In the genomic region with DNA sequence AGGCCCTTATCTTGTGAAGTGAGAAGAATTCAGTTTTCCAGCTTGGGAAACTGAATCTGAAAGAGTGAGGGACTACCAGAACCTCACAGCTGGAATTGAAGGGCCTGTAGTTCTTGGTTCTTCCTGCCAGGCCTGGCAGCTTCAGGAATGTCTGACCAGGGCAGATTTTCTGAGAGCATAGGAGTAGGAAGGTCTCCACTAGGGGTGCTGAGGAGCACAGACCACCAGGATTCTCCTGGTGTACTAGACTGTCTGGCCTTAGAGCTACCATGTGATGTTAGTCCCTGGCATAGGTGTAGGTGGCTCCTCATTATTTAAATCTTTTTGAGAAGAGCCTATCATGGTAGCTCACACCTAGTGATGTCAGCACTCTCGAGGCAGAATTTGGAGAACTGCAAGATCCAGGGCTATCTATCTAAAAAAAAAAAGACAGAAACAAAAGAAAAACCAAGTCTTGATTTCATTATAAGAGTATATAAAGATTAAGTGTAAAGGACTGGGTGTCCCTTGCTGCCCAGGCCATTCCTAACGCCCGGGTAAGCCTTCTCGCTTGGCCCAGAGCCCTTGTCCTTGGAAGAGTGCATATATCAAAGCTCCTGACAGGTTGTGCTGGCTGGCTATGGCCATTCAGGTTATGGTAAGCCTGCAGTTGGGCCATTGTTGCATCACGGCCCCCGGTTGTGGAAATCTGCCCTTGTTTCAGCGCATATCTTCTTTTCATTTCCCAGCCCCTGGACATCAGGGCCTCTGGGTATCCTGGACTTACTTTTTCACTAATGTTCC, we compare ENCODE assay signal across 8 mouse cellular contexts. TPM values are rescaled to one million over a fixed set of nuclear protein-coding genes. Genes with fewer than 3 reads are reported as not detected.
DNase-seq lines count a peak whose midpoint lies in the region; ATAC-seq lines count a peak whose summit lies in the region.
"Had no signal": no experiment of that assay in that cellular context is flagged by ENCODE, and none has a peak within 500 bp of the region (broad histone marks: within the 10 kb centered on the region; RNA-seq: fewer than 3 reads in every experiment).

No protein-coding gene starts in this region.

- 84% methylated on average over 7 of the region's 7 CpGs for WGBS in embryonic facial prominence, embryonic 14.5 days

- no peak overlapping the region for H3K27ac ChIP-seq in embryonic facial prominence, embryonic 14.5 days (replicated peaks; ENCODE audit: low read depth, low read length)
- H3K27ac ChIP-seq: neural tube, embryonic 12.5 days had no signal

- H3K4me3 ChIP-seq in embryonic facial prominence, embryonic 14.5 days (ENCODE audit: low read depth, low read length): no peak overlapping the region
- H3K4me3 ChIP-seq: neural tube, embryonic 12.5 days had no signal

- peaks cover 24% of the 10 kb centered on the region for H3K4me1 ChIP-seq in embryonic facial prominence, embryonic 14.5 days (ENCODE audit: control insufficient read depth, insufficient read depth, low read length)

- ATAC-seq in embryonic facial prominence, embryonic 14.5 days (ENCODE audit: low read depth): 0 out of 2 replicates have a peak, but pooled peaks have one; percentile 20

- H3K9ac ChIP-seq in embryonic facial prominence, embryonic 14.5 days (ENCODE audit: low read depth, low read length): no peak overlapping the region
- H3K9ac ChIP-seq: neural tube, embryonic 12.5 days had no signal

- peak; percentile 35 for DNase-seq in right cerebral cortex, adult 18-20 months
- DNase-seq in right cerebral cortex, postnatal 25 days: no peak
- DNase-seq in adrenal gland, adult 2 months: peak; percentile 92
- no peak for DNase-seq in embryonic facial prominence, embryonic 14.5 days (ENCODE audit: low spot score)
- DNase-seq in heart, postnatal 4 days: peak; percentile 89
- DNase-seq in lung, postnatal 36 days: peak; percentile 90
- DNase-seq in spleen, postnatal 14 days (ENCODE audit: low spot score in 2 of 2): peak; percentile 25 to 55

- no peak overlapping the region for H3K4me2 ChIP-seq in embryonic facial prominence, embryonic 14.5 days (ENCODE audit: low read depth, low read length)
- H3K4me2 ChIP-seq: neural tube, embryonic 12.5 days had no signal

- no peaks in the 10 kb centered on the region for H3K9me3 ChIP-seq in embryonic facial prominence, embryonic 14.5 days (ENCODE audit: control insufficient read depth, low read length)
- H3K9me3 ChIP-seq: neural tube, embryonic 12.5 days had no signal

- no peaks in the 10 kb centered on the region for H3K27me3 ChIP-seq in embryonic facial prominence, embryonic 14.5 days (replicated peaks; ENCODE audit: control insufficient read depth, insufficient read depth, low read length)
- H3K27me3 ChIP-seq: neural tube, embryonic 12.5 days had no signal

- H3K36me3 ChIP-seq in embryonic facial prominence, embryonic 14.5 days (ENCODE audit: control insufficient read depth, insufficient read depth, low read length): peaks cover 55% of the 10 kb centered on the region

RNA-seq across cellular contexts. Expression of a gene that starts 13.1 kb away (rescaled TPM):
- total RNA-seq in adrenal gland, adult 2 months (2021): 10 to 100 TPM; 49.1 to 52.3 TPM
- 28.3 and 61.1 TPM in 2 replicates for polyA plus RNA-seq in adrenal gland, adult 2 months (2012; rRNA removed)
- 50.4 and 54.6 TPM in 2 replicates for polyA plus RNA-seq in embryonic facial prominence, embryonic 14.5 days (2014; fragmentation: Nextera tagmentation; extraction: Ambion mirVana)
- total RNA-seq in heart, postnatal 4 days (2021): 10 to 100 TPM; 92.0 to 93.6 TPM

Comparison
In these comparisons a context has a peak if more than half of its experiments do, and no peak if none do; other contexts are left out.
1. DNase-seq: peak in right cerebral cortex, adult 18-20 months (single experiment), adrenal gland, adult 2 months (single experiment), heart, postnatal 4 days (single experiment), lung, postnatal 36 days (single experiment) and spleen, postnatal 14 days (2 of 2); none in right cerebral cortex, postnatal 25 days (single experiment) and embryonic facial prominence, embryonic 14.5 days (single experiment).